Mouse (Mus musculus) limb, embryonic 10.5 days (tissue): ENCODE data around the gene Pafah1b1. TPM values are rescaled to one million over a fixed set of nuclear protein-coding genes. Genes with fewer than 3 reads are reported as not detected.

Experiments
- DNase-seq: peaks from one replicate; pipeline ENCODE4 v3.0.0-alpha.2; 2017; ENCODE audit warnings: low spot score
- H3K27ac ChIP-seq: fragments of 300-500 bp; sonication (generic); 2 replicates; pipeline ENCODE4 v1.5.1; 2016; ENCODE audit warnings: mild to moderate bottlenecking
- H3K27me3 ChIP-seq: fragments of 300-500 bp; sonication (generic); 2 replicates; pipeline ENCODE4 v1.6.1; 2016; ENCODE audit warnings: low read depth, mild to moderate bottlenecking; ENCODE audit not compliant: poor library complexity, severe bottlenecking
- H3K36me3 ChIP-seq: fragments of 300-500 bp; sonication (generic); 2 replicates; pipeline ENCODE4 v1.6.1; 2016; ENCODE audit warnings: mild to moderate bottlenecking, moderate library complexity
- H3K4me1 ChIP-seq: fragments of 300-500 bp; sonication (generic); 2 replicates; pipeline ENCODE4 v1.6.1; 2016
- H3K4me3 ChIP-seq: fragments of 300-500 bp; sonication (generic); 2 replicates; pipeline ENCODE4 v1.5.1; 2016; ENCODE audit warnings: mild to moderate bottlenecking, moderate library complexity
- H3K9me3 ChIP-seq: fragments of 300-500 bp; sonication (generic); replicated peaks from 2 replicates; pipeline ENCODE4 v1.6.1; 2016; ENCODE audit warnings: mild to moderate bottlenecking
- polyA plus RNA-seq: library from polyadenylated mRNA; unstranded; fragments of >200 nt; fragmentation: Nextera tagmentation; extraction: Ambion mirVana; gene quantifications from 2 replicates; pipeline ENCODE4 v1.2.1, GENCODE M21; 2016

The Pafah1b1 gene
- polyA plus RNA-seq, 1 experiment from 2014 or later = 49.9 TPM

DNA sequence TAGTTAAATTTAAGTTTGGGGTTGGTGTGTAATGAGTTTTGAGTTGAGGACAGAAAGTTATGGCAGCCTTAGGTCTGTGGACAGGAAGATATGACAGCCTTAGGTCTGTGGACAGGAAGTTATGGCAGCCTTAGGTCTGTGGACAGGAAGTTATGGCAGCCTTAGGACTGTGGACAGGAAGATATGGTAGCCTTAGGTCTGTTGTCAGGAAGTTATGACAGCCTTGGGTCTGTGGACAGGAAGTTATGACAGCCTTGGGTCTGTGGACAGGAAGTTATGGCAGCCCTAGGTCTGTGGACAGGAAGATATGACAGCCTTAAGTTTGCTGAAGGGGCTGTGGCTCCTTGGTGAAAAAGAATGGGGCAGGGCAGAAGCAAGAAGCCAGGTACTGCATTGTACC, 99.1 kb downstream of the Pafah1b1 start:
- Histone ChIP-seq H3K27ac (no peak overlapping the region), H3K9me3 (no peaks in the 10 kb centered on the region), H3K4me1 (no peaks in the 10 kb centered on the region), H3K4me3 (no peak overlapping the region), H3K27me3 (peaks cover 17% of the 10 kb centered on the region), H3K36me3 (no peaks in the 10 kb centered on the region)
- no peak for DNase-seq

Other genes starting within 250 kb of the Pafah1b1 start
- 0.34 and 0.55 TPM in 2 replicates for gene Rap1gap2, start 113.8 kb downstream of the Pafah1b1 start, polyA plus RNA-seq
- 0.24 and 0.51 TPM in 2 replicates for gene Ccdc92b, start 105.1 kb downstream of the Pafah1b1 start, polyA plus RNA-seq
- 32.8 and 36.6 TPM in 2 replicates for gene Cluh, start 75.2 kb downstream of the Pafah1b1 start, polyA plus RNA-seq
- gene Mettl16, start 46.2 kb upstream of the Pafah1b1 start, polyA plus RNA-seq = 72.4 and 73.2 TPM in 2 replicates
- gene Mnt, start 106.2 kb upstream of the Pafah1b1 start, polyA plus RNA-seq = 4.8 and 5.7 TPM in 2 replicates
- gene Sgsm2, start 172.4 kb upstream of the Pafah1b1 start, polyA plus RNA-seq = 3.0 and 4.1 TPM in 2 replicates
- gene Tsr1, start 173.4 kb upstream of the Pafah1b1 start, polyA plus RNA-seq = 55.3 and 61.4 TPM in 2 replicates
- gene Smg6, start 201.2 kb upstream of the Pafah1b1 start, polyA plus RNA-seq = 19.6 and 21.5 TPM in 2 replicates
- gene Srr, start 201.3 kb upstream of the Pafah1b1 start, polyA plus RNA-seq = 13.2 and 17.3 TPM in 2 replicates